Mouse (Mus musculus) E14TG2a.4 (cell line): ENCODE measurements around the gene Acot8.

Experiments used
- CTCF ChIP-seq: conservative IDR thresholded peaks from 2 replicates; pipeline ENCODE4 v1.5.1; 2014; ENCODE audit warnings: low read length
- NANOG ChIP-seq: IDR thresholded peaks from 2 replicates; pipeline ENCODE4 v1.6.1; 2014; ENCODE audit warnings: borderline replicate concordance, low read length, mixed read lengths
- POU5F1 ChIP-seq: IDR thresholded peaks from 2 replicates; pipeline ENCODE4 v1.6.1; 2014; ENCODE audit warnings: low read length, borderline replicate concordance

DNA sequence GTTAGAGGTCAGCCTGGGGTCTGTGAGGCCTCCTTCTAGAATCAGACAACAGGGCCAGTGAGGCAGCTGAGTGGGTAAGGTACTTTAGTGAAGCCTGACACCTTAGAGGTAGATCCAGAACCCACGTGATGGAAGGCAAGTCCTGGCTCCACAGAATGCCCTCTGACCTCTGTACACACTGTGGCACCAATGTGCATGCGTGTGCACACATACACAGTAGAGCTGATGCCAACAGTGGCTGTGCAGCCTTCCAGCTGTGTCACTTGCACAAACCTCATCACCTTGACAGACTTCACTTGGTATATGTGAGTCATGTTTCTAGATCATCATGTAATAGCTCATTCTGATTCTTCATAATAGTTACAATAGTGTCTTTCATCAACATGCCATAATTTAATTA is 52.2 kb downstream of the Acot8 start:
- TF ChIP-seq CTCF (no peak), NANOG (no peak), POU5F1 (no peak)
